Mouse (Mus musculus) spleen, adult 2 months (tissue): ENCODE measurements at regions not wholly inside any gene's neighbourhood (a gene's known extent, or its start where the extent isn't known, plus 50 kb on each side); places are given as distances from the start of the nearest gene placed in this dataset.

Source experiments
- DNase-seq, 2 experiments: peaks; one replicate each; pipeline versions ENCODE4 v3.0.0 to v3.0.0-alpha.2; 2012 to 2021; ENCODE audit warnings: low spot score in 2 of 2, low read depth in 1 of 2
- H3K27ac ChIP-seq: fragments of 200-500 bp; 2 replicates; pipeline ENCODE4 v1.5.1; 2012; ENCODE audit warnings: low read length, inconsistent platforms; ENCODE audit not compliant: insufficient read depth
- H3K27me3 ChIP-seq: fragments of 200-500 bp; 2 replicates; pipeline ENCODE4 v1.6.1; 2012; ENCODE audit warnings: mild to moderate bottlenecking, moderate library complexity, low read length, inconsistent platforms; ENCODE audit not compliant: control insufficient read depth, insufficient read depth
- H3K36me3 ChIP-seq: fragments of 200-500 bp; 2 replicates; pipeline ENCODE4 v1.6.1; 2012; ENCODE audit warnings: mild to moderate bottlenecking, low read length, inconsistent platforms; ENCODE audit not compliant: control insufficient read depth, insufficient read depth
- H3K4me1 ChIP-seq: fragments of 200-500 bp; 2 replicates; pipeline ENCODE4 v1.6.1; 2011; ENCODE audit warnings: inconsistent platforms; ENCODE audit not compliant: control insufficient read depth, insufficient read depth, insufficient read length
- H3K4me3 ChIP-seq: fragments of 200-500 bp; 2 replicates; pipeline ENCODE4 v1.5.1; 2011; ENCODE audit warnings: mild to moderate bottlenecking, inconsistent platforms; ENCODE audit not compliant: insufficient read depth, insufficient read length; ENCODE audit errors: extremely low read depth
- CTCF ChIP-seq: fragments of 200-500 bp; IDR thresholded peaks from 2 replicates; pipeline ENCODE4 v1.5.1; 2011; ENCODE audit warnings: mild to moderate bottlenecking, inconsistent platforms; ENCODE audit not compliant: insufficient read depth, insufficient read length, insufficient replicate concordance; ENCODE audit errors: extremely low read depth
- POLR2A ChIP-seq: fragments of 200-500 bp; IDR thresholded peaks from 2 replicates; pipeline ENCODE4 v1.6.1; 2011; ENCODE audit warnings: low read depth, low read length, inconsistent platforms
- WGBS: fragments of 180-500 bp; shearing (Covaris S2); methylation state at CpG from one replicate; pipeline ENCODE4 v1.1.7; 2018; 5-methylcytosine and 5-hydroxymethylcytosine counted together

DNA sequence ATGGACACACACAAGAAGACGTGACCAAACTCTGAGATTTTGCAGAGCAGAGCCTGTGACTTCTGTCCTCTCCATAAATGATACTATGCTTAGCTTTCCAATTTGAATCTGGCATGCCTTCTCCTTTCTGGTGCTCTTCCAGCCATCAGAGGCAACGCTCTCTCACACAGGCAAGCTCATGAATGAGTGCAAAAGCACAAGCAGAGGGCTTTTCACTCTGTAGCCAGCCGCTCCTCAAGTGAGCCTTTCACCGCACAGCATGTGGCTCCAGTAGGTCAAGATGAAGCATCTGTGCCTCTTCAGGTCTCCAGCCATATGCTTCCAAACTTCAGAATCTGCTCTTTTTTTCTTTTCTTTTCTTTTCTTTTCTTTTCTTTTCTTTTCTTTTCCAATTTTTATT is 106.2 kb downstream of the Spry2 start:
- Histone ChIP-seq H3K4me1 (no peaks in the 10 kb centered on the region), H3K36me3 (no peaks in the 10 kb centered on the region), H3K27me3 (no peaks in the 10 kb centered on the region), H3K27ac (no peak overlapping the region), H3K4me3 (no peak overlapping the region)
- DNase-seq: no peak
- TF ChIP-seq POLR2A (no peak), CTCF (no peak)
- WGBS: 94% methylated on average over 4 of the region's 4 CpGs

DNA sequence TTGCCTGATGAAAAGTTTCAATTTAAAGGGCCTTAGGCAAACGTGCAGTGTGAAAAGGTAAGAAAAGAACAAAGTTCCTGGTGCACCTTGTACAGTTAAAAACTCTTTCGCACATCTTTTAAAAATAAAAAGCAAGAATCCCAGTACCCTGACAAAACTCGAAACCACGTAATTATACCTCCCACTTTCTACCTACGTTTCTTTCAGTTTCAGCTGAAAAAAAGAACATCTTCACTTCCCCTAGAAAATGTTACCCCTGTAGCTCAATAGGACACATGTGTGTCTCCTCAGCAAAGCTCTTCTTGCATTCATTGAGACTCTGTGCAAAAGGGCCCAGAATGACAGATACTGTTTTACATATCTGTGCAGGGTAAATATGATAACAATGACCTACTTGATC is 113.2 kb downstream of the Spry2 start:
- H3K27me3 ChIP-seq: no peaks in the 10 kb centered on the region
- no peak for DNase-seq
- no peaks in the 10 kb centered on the region for H3K4me1 ChIP-seq
- 34% methylated on average over 5 of the region's 5 CpGs for WGBS
- no peaks in the 10 kb centered on the region for H3K36me3 ChIP-seq
- H3K27ac ChIP-seq: no peak overlapping the region
- TF ChIP-seq CTCF: no peak
- TF ChIP-seq POLR2A: no peak
- H3K4me3 ChIP-seq: no peak overlapping the region

DNA sequence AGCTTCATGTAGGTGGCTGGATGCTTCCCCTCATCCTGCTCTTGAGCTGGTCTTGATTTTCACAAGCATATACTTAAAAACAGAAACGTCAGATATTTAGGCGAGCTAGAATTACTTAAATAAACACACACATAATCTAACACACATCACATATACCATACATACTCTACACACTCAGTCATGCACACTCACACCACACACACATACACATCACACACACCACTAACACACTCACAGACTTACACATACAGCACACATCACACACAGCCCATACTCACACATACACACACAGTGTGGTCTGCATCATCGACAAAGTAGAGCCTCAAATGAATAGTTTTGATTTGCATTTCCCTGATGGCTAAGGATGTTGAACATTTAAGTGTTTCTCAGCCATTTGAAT is 116.9 kb downstream of the Spry2 start:
- WGBS: 71% methylated on average over 3 of the region's 3 CpGs
- TF ChIP-seq POLR2A: no peak
- TF ChIP-seq CTCF: no peak
- H3K27ac ChIP-seq: no peak overlapping the region
- H3K27me3 ChIP-seq: no peaks in the 10 kb centered on the region
- H3K4me1 ChIP-seq: no peaks in the 10 kb centered on the region
- H3K36me3 ChIP-seq: no peaks in the 10 kb centered on the region
- DNase-seq: no peak
- no peak overlapping the region for H3K4me3 ChIP-seq

DNA sequence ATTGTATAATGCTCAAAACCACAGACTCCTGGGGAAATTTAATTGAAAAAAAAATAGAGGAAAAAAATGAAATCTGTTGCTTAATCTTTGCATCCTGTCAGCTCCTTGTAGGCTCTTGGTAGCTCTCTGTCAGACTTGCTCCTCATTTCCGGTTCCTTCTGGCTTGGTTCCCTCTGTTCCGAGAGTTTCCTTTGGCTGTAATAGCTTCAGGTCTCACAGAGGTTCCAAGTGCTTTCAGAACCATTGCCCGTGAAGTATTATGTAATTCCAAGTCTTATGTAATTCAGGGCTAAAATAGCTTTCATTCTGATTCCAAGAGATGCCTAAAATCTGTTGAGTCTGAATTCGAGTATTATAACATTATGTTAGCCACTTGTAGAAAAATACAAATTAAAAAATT is 117.3 kb downstream of the Spry2 start:
- WGBS: 42% methylated on average over 4 of the region's 4 CpGs
- DNase-seq: no peak
- Histone ChIP-seq H3K36me3 (no peaks in the 10 kb centered on the region), H3K27ac (no peak overlapping the region), H3K4me1 (no peaks in the 10 kb centered on the region), H3K4me3 (no peak overlapping the region), H3K27me3 (no peaks in the 10 kb centered on the region)
- TF ChIP-seq POLR2A (no peak), CTCF (no peak)

DNA sequence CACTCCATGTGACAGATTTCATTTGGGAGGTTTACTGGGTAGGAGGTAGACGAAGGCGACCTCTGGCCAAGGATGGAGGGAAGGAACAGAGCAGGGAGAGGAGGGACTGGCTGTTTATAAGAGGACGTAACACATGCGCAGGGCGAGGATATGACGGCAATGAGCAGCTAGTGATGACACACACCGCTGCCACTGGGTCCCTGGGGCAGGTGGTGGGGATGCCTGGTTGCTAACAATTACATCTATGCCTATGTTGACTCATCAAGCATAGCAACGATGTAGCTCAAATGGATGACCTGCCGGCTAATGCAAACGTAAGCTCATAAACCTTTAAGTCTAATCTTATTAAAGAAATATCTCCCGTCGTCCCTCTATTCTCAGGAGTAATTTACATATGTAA is 122.9 kb downstream of the Spry2 start:
- no peaks in the 10 kb centered on the region for H3K36me3 ChIP-seq
- 93% methylated on average over 12 of the region's 12 CpGs for WGBS
- H3K27me3 ChIP-seq: no peaks in the 10 kb centered on the region
- TF ChIP-seq POLR2A: no peak
- TF ChIP-seq CTCF: no peak
- H3K4me1 ChIP-seq: no peaks in the 10 kb centered on the region
- H3K27ac ChIP-seq: no peak overlapping the region
- no peak for DNase-seq
- no peak overlapping the region for H3K4me3 ChIP-seq

DNA sequence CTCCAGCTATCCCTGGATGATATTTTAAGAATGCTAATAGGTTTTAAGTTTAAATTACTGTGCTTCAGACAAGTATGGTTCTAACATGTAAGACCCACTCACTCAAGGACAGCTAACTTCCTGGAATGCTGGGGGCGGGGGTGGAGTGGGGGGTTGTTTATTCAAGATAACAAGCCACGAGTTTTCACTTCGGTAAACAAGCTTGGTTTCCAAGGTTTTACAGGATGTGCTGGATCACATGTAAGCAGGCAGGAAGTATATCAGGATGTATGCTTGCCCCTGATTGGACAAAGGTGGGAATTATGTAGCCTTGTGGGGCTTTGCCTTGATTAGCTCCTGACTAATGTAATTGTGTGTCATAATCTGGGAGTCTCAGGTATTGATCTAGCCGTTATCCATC is 129.5 kb downstream of the Spry2 start:
- H3K4me3 ChIP-seq: no peak overlapping the region
- no peak for DNase-seq
- no peaks in the 10 kb centered on the region for H3K4me1 ChIP-seq
- H3K27ac ChIP-seq: no peak overlapping the region
- TF ChIP-seq POLR2A: no peak
- TF ChIP-seq CTCF: no peak
- H3K27me3 ChIP-seq: no peaks in the 10 kb centered on the region
- 70% methylated on average over 4 of the region's 4 CpGs for WGBS
- H3K36me3 ChIP-seq: no peaks in the 10 kb centered on the region

DNA sequence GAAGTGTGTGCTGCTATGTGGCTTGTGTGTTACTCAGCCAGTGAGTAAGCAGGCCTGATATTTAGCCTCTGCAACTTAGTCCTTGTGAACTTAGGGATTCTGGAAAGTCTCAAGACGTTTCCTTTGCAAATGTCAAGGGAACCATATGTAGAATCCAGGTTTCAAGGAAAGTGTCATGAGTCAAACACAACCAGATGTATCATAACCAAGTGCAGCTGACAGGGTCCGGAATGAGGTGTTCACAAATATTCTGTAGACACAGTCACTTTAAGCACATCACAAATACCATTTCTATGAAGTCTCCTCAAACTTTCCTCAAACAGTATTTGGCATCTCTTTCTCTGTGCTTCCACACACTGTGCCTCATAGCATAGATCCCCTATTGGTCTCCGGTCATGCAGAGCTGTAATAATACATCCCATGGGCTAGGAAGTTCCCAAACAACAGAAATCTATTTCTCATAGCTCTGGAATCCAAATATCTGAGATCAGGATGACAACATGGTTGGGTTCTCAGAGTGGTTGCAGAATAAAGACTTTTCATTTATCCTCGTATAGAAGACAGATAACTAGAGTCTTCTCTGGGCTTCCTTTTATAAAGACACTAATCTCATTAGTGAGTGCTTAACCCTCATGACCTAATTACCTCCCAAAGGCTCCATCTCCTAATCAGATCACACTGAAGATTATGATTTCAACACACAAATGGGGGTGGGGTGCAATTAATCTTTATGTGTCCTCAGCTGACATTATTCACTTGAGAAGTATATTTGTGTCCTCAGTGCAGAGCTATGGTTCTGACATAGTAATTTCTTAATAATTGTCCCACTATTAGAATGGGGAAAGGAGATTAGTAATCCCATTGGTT is 143.9 kb downstream of the Spry2 start:
- TF ChIP-seq POLR2A (no peak), CTCF (no peak)
- no peaks in the 10 kb centered on the region for H3K4me1 ChIP-seq
- no peak for DNase-seq
- H3K36me3 ChIP-seq: no peaks in the 10 kb centered on the region
- no peak overlapping the region for H3K4me3 ChIP-seq
- H3K27me3 ChIP-seq: no peaks in the 10 kb centered on the region
- 78% methylated on average over 4 of the region's 4 CpGs for WGBS
- H3K27ac ChIP-seq: no peak overlapping the region
